Mouse (Mus musculus) cortical plate, adult 2 months (tissue): ENCODE data around the gene H1f0.
A peak's percentile ranks its signal among the peaks of the same experiment; 100 is the strongest.

ENCODE experiments used
- CTCF ChIP-seq: fragments of 200-500 bp; IDR thresholded peaks from 2 replicates; pipeline ENCODE4 v1.5.1; 2011; ENCODE audit warnings: mild to moderate bottlenecking, control low read depth, low read length; ENCODE audit not compliant: insufficient read depth; ENCODE audit errors: extremely low read depth
- POLR2A ChIP-seq: fragments of 200-500 bp; IDR thresholded peaks from 2 replicates; pipeline ENCODE4 v1.6.1; 2011; ENCODE audit warnings: mild to moderate bottlenecking, low read length, control low read depth; ENCODE audit not compliant: insufficient read depth; ENCODE audit errors: extremely low read depth

- no peak for TF ChIP-seq CTCF
- peak; percentile 62; the same call in 1 of the 2 replicates for TF ChIP-seq POLR2A
Measured at GRCm38 (mm10) chr15:79028237-79028738, at the start of gene H1f0.
